Mouse (Mus musculus): Measurements from ENCODE around the gene Pip5k1a. TPM values are rescaled to one million over a fixed set of nuclear protein-coding genes. Genes with fewer than 3 reads are reported as not detected.
A peak's percentile ranks its signal among the peaks of the same experiment; 100 is the strongest.
"Not testable (repeated sequence)": the region's sequence is repeated elsewhere in the genome, so short reads cannot be mapped to it uniquely, and the experiment has no call there.

Gene Pip5k1a
- polyA plus RNA-seq, 1 experiment from 2014 or later = 12.8 TPM

- H3K36me3 ChIP-seq (ENCODE audit: control insufficient read depth, insufficient read depth, low read length); H3K27me3 ChIP-seq (replicated peaks; ENCODE audit: control insufficient read depth, insufficient read depth, low read length); DNase-seq (ENCODE audit: low spot score); H3K9ac ChIP-seq (ENCODE audit: low read depth, low read length); H3K27ac ChIP-seq (ENCODE audit: low read depth, low read length); H3K9me3 ChIP-seq (ENCODE audit: control insufficient read depth, low read length); ATAC-seq (replicated peaks; ENCODE audit: low FRiP score): not testable (repeated sequence)
- H3K4me2 ChIP-seq = peak overlapping the region; percentile 77
- H3K4me3 ChIP-seq (ENCODE audit: low read depth, low read length) = peak overlapping the region; percentile 88
- H3K4me1 ChIP-seq (replicated peaks; ENCODE audit: control insufficient read depth, insufficient read depth, low read length) = peaks cover 16% of the 10 kb centered on the region
Measured at GRCm38 (mm10) chr3:95107308-95107707, 578 bp upstream of the Pip5k1a start.

GRCm38 (mm10) chr3:95105586-95106337, 968 bp downstream of the Pip5k1a start:
- Histone ChIP-seq H3K9ac (ENCODE audit: low read depth, low read length) (peak overlapping the region; percentile 97), H3K4me2 (peak overlapping the region; percentile 86), H3K36me3 (ENCODE audit: control insufficient read depth, insufficient read depth, low read length) (peaks cover 7% of the 10 kb centered on the region; the same call in 1 of the 2 replicates), H3K27me3 (replicated peaks; ENCODE audit: control insufficient read depth, insufficient read depth, low read length) (no peaks in the 10 kb centered on the region), H3K9me3 (ENCODE audit: control insufficient read depth, low read length) (no peaks in the 10 kb centered on the region), H3K4me1 (replicated peaks; ENCODE audit: control insufficient read depth, insufficient read depth, low read length) (peaks cover 11% of the 10 kb centered on the region), H3K4me3 (ENCODE audit: low read depth, low read length) (peak overlapping the region; percentile 88), H3K27ac (ENCODE audit: low read depth, low read length) (peak overlapping the region; percentile 79)
- under 1% methylated on average over 16 of the region's 16 CpGs for WGBS
- ATAC-seq (replicated peaks; ENCODE audit: low FRiP score) (0 out of 2 replicates have a peak, but pooled peaks have one; percentile 1), DNase-seq (ENCODE audit: low spot score) (no peak)

GRCm38 (mm10) chr3:95105121-95105520, 1.6 kb downstream of the Pip5k1a start:
- Histone ChIP-seq H3K4me2 (peak overlapping the region; percentile 86), H3K9me3 (ENCODE audit: control insufficient read depth, low read length) (no peaks in the 10 kb centered on the region), H3K9ac (ENCODE audit: low read depth, low read length) (peak overlapping the region; percentile 58), H3K27ac (ENCODE audit: low read depth, low read length) (no peak overlapping the region), H3K4me1 (replicated peaks; ENCODE audit: control insufficient read depth, insufficient read depth, low read length) (peaks cover 11% of the 10 kb centered on the region), H3K4me3 (ENCODE audit: low read depth, low read length) (peak overlapping the region; percentile 88), H3K27me3 (replicated peaks; ENCODE audit: control insufficient read depth, insufficient read depth, low read length) (no peaks in the 10 kb centered on the region), H3K36me3 (ENCODE audit: control insufficient read depth, insufficient read depth, low read length) (peaks cover 7% of the 10 kb centered on the region; the same call in 1 of the 2 replicates)
- DNase-seq (ENCODE audit: low spot score) (no peak), ATAC-seq (replicated peaks; ENCODE audit: low FRiP score) (no peak)
- 33% methylated on average over 4 of the region's 4 CpGs for WGBS

GRCm38 (mm10) chr3:95100854-95101253, 5.9 kb downstream of the Pip5k1a start:
- H3K4me3 ChIP-seq (ENCODE audit: low read depth, low read length) = no peak overlapping the region
- 23% methylated on average over 2 of the region's 2 CpGs for WGBS
- peaks cover 11% of the 10 kb centered on the region for H3K4me1 ChIP-seq (replicated peaks; ENCODE audit: control insufficient read depth, insufficient read depth, low read length)
- no peak for DNase-seq (ENCODE audit: low spot score)
- no peak for ATAC-seq (replicated peaks; ENCODE audit: low FRiP score)
- H3K27me3 ChIP-seq (replicated peaks; ENCODE audit: control insufficient read depth, insufficient read depth, low read length) = no peaks in the 10 kb centered on the region
- H3K36me3 ChIP-seq (ENCODE audit: control insufficient read depth, insufficient read depth, low read length) = peaks cover 12% of the 10 kb centered on the region; the same call in 1 of the 2 replicates
- H3K9ac ChIP-seq (ENCODE audit: low read depth, low read length) = no peak overlapping the region
- no peak overlapping the region for H3K27ac ChIP-seq (ENCODE audit: low read depth, low read length)
- no peaks in the 10 kb centered on the region for H3K9me3 ChIP-seq (ENCODE audit: control insufficient read depth, low read length)
- no peak overlapping the region for H3K4me2 ChIP-seq

- Histone ChIP-seq H3K9ac (ENCODE audit: low read depth, low read length) (no peak overlapping the region), H3K27me3 (replicated peaks; ENCODE audit: control insufficient read depth, insufficient read depth, low read length) (no peaks in the 10 kb centered on the region), H3K4me3 (ENCODE audit: low read depth, low read length) (no peak overlapping the region), H3K4me2 (no peak overlapping the region), H3K4me1 (replicated peaks; ENCODE audit: control insufficient read depth, insufficient read depth, low read length) (no peaks in the 10 kb centered on the region), H3K9me3 (ENCODE audit: control insufficient read depth, low read length) (no peaks in the 10 kb centered on the region), H3K27ac (ENCODE audit: low read depth, low read length) (no peak overlapping the region), H3K36me3 (ENCODE audit: control insufficient read depth, insufficient read depth, low read length) (peaks cover 6% of the 10 kb centered on the region; the same call in 1 of the 2 replicates)
- DNase-seq (ENCODE audit: low spot score) (no peak), ATAC-seq (replicated peaks; ENCODE audit: low FRiP score) (no peak)
- WGBS = 97% methylated on average over 1 of the region's 1 CpGs
Measured at GRCm38 (mm10) chr3:95088071-95088470, 18.7 kb downstream of the Pip5k1a start.

GRCm38 (mm10) chr3:95071606-95072005, 35.1 kb downstream of the Pip5k1a start:
- H3K4me2 ChIP-seq = no peak overlapping the region
- peaks cover 53% of the 10 kb centered on the region for H3K36me3 ChIP-seq (ENCODE audit: control insufficient read depth, insufficient read depth, low read length)
- H3K27me3 ChIP-seq (replicated peaks; ENCODE audit: control insufficient read depth, insufficient read depth, low read length) = no peaks in the 10 kb centered on the region
- H3K9ac ChIP-seq (ENCODE audit: low read depth, low read length) = no peak overlapping the region
- no peaks in the 10 kb centered on the region for H3K4me1 ChIP-seq (replicated peaks; ENCODE audit: control insufficient read depth, insufficient read depth, low read length)
- 91% methylated on average over 2 of the region's 2 CpGs for WGBS
- no peaks in the 10 kb centered on the region for H3K9me3 ChIP-seq (ENCODE audit: control insufficient read depth, low read length)
- no peak for DNase-seq (ENCODE audit: low spot score)
- no peak overlapping the region for H3K27ac ChIP-seq (ENCODE audit: low read depth, low read length)
- no peak for ATAC-seq (replicated peaks; ENCODE audit: low FRiP score)
- H3K4me3 ChIP-seq (ENCODE audit: low read depth, low read length) = no peak overlapping the region

- Histone ChIP-seq H3K27me3 (replicated peaks; ENCODE audit: control insufficient read depth, insufficient read depth, low read length) (no peaks in the 10 kb centered on the region), H3K9ac (ENCODE audit: low read depth, low read length) (no peak overlapping the region), H3K4me1 (replicated peaks; ENCODE audit: control insufficient read depth, insufficient read depth, low read length) (no peaks in the 10 kb centered on the region), H3K4me3 (ENCODE audit: low read depth, low read length) (no peak overlapping the region), H3K27ac (ENCODE audit: low read depth, low read length) (no peak overlapping the region), H3K9me3 (ENCODE audit: control insufficient read depth, low read length) (no peaks in the 10 kb centered on the region), H3K36me3 (ENCODE audit: control insufficient read depth, insufficient read depth, low read length) (peaks cover 74% of the 10 kb centered on the region), H3K4me2 (no peak overlapping the region)
- no peak for DNase-seq (ENCODE audit: low spot score)
- 83% methylated on average over 11 of the region's 11 CpGs for WGBS
- ATAC-seq (replicated peaks; ENCODE audit: low FRiP score) = no peak
Measured at GRCm38 (mm10) chr3:95066570-95066969, 40.2 kb downstream of the Pip5k1a start.

GRCm38 (mm10) chr3:95066095-95066494, 40.6 kb downstream of the Pip5k1a start:
- DNase-seq (ENCODE audit: low spot score) = no peak
- H3K4me2 ChIP-seq = no peak overlapping the region
- H3K4me1 ChIP-seq (replicated peaks; ENCODE audit: control insufficient read depth, insufficient read depth, low read length) = no peaks in the 10 kb centered on the region
- 87% methylated on average over 6 of the region's 6 CpGs for WGBS
- H3K27me3 ChIP-seq (replicated peaks; ENCODE audit: control insufficient read depth, insufficient read depth, low read length) = no peaks in the 10 kb centered on the region
- no peak overlapping the region for H3K9ac ChIP-seq (ENCODE audit: low read depth, low read length)
- no peak for ATAC-seq (replicated peaks; ENCODE audit: low FRiP score)
- H3K27ac ChIP-seq (ENCODE audit: low read depth, low read length) = no peak overlapping the region
- H3K9me3 ChIP-seq (ENCODE audit: control insufficient read depth, low read length) = no peaks in the 10 kb centered on the region
- peaks cover 69% of the 10 kb centered on the region for H3K36me3 ChIP-seq (ENCODE audit: control insufficient read depth, insufficient read depth, low read length)
- no peak overlapping the region for H3K4me3 ChIP-seq (ENCODE audit: low read depth, low read length)

GRCm38 (mm10) chr3:95065553-95065952, 41.2 kb downstream of the Pip5k1a start:
- H3K4me2 ChIP-seq = no peak overlapping the region
- 87% methylated on average over 1 of the region's 1 CpGs for WGBS
- no peaks in the 10 kb centered on the region for H3K9me3 ChIP-seq (ENCODE audit: control insufficient read depth, low read length)
- no peak overlapping the region for H3K27ac ChIP-seq (ENCODE audit: low read depth, low read length)
- H3K27me3 ChIP-seq (replicated peaks; ENCODE audit: control insufficient read depth, insufficient read depth, low read length) = no peaks in the 10 kb centered on the region
- H3K9ac ChIP-seq (ENCODE audit: low read depth, low read length) = no peak overlapping the region
- no peaks in the 10 kb centered on the region for H3K4me1 ChIP-seq (replicated peaks; ENCODE audit: control insufficient read depth, insufficient read depth, low read length)
- ATAC-seq (replicated peaks; ENCODE audit: low FRiP score) (no peak), DNase-seq (ENCODE audit: low spot score) (no peak)
- H3K36me3 ChIP-seq (ENCODE audit: control insufficient read depth, insufficient read depth, low read length) = peaks cover 70% of the 10 kb centered on the region
- no peak overlapping the region for H3K4me3 ChIP-seq (ENCODE audit: low read depth, low read length)

All from liver, embryonic 11.5 days (tissue).